Mouse (Mus musculus) cerebellum, adult 2 months (tissue): ENCODE data around the gene Pik3r1. TPM values are rescaled to one million over a fixed set of nuclear protein-coding genes. Genes with fewer than 3 reads are reported as not detected.

ENCODE experiments used
- DNase-seq, 2 experiments: peaks; one replicate each; pipeline ENCODE4 v3.0.0; 2021
- H3K27ac ChIP-seq: fragments of 200-500 bp; 2 replicates; pipeline ENCODE4 v1.5.1; 2012; ENCODE audit warnings: low read length, control low read depth, inconsistent platforms; ENCODE audit not compliant: insufficient read depth
- H3K27me3 ChIP-seq: fragments of 200-500 bp; 2 replicates; pipeline ENCODE4 v1.6.1; 2012; ENCODE audit warnings: inconsistent platforms, mild to moderate bottlenecking, low read length, moderate library complexity; ENCODE audit not compliant: control insufficient read depth, insufficient read depth
- H3K4me1 ChIP-seq: fragments of 200-500 bp; 2 replicates; pipeline ENCODE4 v1.6.1; 2011; ENCODE audit warnings: low read length; ENCODE audit not compliant: control insufficient read depth, insufficient read depth
- H3K4me3 ChIP-seq: fragments of 200-500 bp; replicated peaks from 2 replicates; pipeline ENCODE3; 2011; ENCODE audit warnings: mild to moderate bottlenecking, low read depth, low read length, control low read depth; ENCODE audit not compliant: insufficient read depth
- CTCF ChIP-seq: fragments of 200-500 bp; IDR thresholded peaks from 2 replicates; pipeline ENCODE4 v1.5.1; 2011; ENCODE audit warnings: low read depth, mild to moderate bottlenecking, control low read depth, low read length, moderate library complexity, borderline replicate concordance; ENCODE audit not compliant: insufficient read depth
- POLR2A ChIP-seq: fragments of 200-500 bp; IDR thresholded peaks from 2 replicates; pipeline ENCODE4 v1.6.1; 2011; ENCODE audit warnings: low read length, control low read depth, borderline replicate concordance; ENCODE audit not compliant: insufficient read depth
- WGBS: fragments of 180-500 bp; shearing (Covaris S2); methylation state at CpG from one replicate; pipeline ENCODE4 v1.1.7; 2018; 5-methylcytosine and 5-hydroxymethylcytosine counted together
- polyA plus RNA-seq: library from polyadenylated mRNA; depleted of rRNA; stranded (reverse); fragments of >200 nt; gene quantifications from 2 replicates; pipeline ENCODE4 v1.2.3, GENCODE M21; 2012

The Pik3r1 gene
- polyA plus RNA-seq, 1 experiment, result 44.9 TPM

DNA sequence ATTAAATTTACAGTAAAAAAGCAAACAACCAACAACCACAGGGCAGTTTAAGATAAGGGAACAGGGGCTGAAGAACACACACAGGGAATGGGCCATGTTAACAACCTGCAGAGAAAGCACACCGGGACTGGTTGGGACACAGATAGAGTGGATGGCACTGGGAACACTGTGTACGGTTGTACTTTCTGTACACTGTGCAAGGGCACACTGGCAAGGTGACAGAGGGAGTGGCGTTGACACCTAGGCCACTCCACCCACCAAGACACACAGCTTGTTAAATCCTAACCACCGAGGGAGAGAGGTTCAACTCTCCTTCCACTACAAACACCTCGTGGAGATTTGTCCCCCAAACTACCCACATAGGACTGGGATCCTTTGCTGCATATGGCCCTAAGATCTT, 70.1 kb downstream of the Pik3r1 start:
- 87% methylated on average over 5 of the region's 5 CpGs for WGBS
- Histone ChIP-seq H3K27ac (no peak overlapping the region), H3K4me1 (no peaks in the 10 kb centered on the region), H3K27me3 (no peaks in the 10 kb centered on the region), H3K4me3 (no peak overlapping the region)
- TF ChIP-seq POLR2A, result no peak
- TF ChIP-seq CTCF, result no peak
- DNase-seq, result no peak

DNA sequence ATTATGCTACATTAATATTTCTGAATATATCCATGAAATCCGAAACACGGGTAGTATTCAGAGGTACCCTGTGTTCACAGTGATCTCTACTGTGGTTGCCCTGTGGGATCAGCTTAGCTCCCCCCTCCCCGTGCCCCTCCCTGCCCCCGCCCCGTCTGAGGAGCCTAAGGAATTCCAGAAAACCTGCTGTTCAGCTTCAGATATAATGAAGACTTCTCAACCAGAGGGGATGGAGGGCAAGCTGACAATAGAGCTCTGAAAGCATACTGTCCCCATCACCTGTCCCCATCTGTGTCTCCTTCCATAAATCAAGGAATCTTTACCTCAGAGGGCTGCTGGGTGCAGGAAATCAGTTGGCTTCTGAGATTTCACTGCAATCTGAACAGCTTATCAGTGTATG, 70.6 kb downstream of the Pik3r1 start:
- no peak for TF ChIP-seq POLR2A
- no peak for TF ChIP-seq CTCF
- no peaks in the 10 kb centered on the region for H3K27me3 ChIP-seq
- no peak overlapping the region for H3K4me3 ChIP-seq
- no peaks in the 10 kb centered on the region for H3K4me1 ChIP-seq
- DNase-seq, result no peak
- WGBS, result 68% methylated on average over 5 of the region's 5 CpGs
- H3K27ac ChIP-seq, result no peak overlapping the region

DNA sequence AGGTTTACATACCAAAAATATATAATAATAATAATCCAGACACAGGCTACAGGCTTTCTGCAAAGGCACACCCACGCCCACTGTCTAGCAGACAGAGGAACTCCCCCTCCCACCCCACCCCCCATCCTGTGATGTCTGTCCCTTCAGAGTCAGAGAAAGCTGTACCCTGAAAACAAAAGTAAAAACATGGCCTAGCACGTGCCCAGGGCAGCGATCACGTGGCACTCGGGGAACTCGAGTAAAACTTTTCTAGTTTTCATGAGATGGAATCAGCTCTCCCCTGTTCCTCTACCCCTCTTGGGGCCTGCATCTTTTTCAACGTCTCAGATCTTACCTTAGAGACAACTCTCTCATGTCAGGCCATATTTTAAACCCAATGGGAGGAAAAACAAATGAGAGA, 71.2 kb downstream of the Pik3r1 start:
- DNase-seq, result no peak
- WGBS, result 77% methylated on average over 7 of the region's 7 CpGs
- H3K4me1 ChIP-seq, result no peaks in the 10 kb centered on the region
- H3K4me3 ChIP-seq, result no peak overlapping the region
- no peak for TF ChIP-seq CTCF
- TF ChIP-seq POLR2A, result no peak
- H3K27ac ChIP-seq, result no peak overlapping the region
- no peaks in the 10 kb centered on the region for H3K27me3 ChIP-seq

DNA sequence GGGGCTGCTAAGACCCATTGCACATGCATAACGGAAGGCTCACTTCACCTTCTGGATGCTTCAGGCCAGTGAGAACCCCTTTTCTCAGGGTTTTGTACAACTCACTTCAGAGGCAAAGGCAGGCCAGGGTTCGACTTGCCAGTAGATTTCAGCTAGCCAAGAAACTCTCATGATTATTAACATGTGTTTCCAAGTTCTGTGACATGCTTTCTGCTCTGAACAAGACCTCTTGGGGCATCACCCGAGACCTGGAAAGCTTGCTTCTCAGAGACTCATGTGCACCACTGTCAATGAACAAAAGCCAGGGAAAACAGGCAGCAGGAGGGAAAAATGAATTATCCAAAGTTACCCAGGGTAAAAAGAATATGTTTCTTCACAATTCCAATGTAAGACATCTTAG, 71.7 kb downstream of the Pik3r1 start:
- H3K27me3 ChIP-seq, result no peaks in the 10 kb centered on the region
- 40% methylated on average over 3 of the region's 3 CpGs for WGBS
- H3K27ac ChIP-seq, result no peak overlapping the region
- H3K4me1 ChIP-seq, result no peaks in the 10 kb centered on the region
- H3K4me3 ChIP-seq, result no peak overlapping the region
- TF ChIP-seq POLR2A, result no peak
- no peak for TF ChIP-seq CTCF
- DNase-seq, result peak in 1 of 2 experiments; percentile 27

DNA sequence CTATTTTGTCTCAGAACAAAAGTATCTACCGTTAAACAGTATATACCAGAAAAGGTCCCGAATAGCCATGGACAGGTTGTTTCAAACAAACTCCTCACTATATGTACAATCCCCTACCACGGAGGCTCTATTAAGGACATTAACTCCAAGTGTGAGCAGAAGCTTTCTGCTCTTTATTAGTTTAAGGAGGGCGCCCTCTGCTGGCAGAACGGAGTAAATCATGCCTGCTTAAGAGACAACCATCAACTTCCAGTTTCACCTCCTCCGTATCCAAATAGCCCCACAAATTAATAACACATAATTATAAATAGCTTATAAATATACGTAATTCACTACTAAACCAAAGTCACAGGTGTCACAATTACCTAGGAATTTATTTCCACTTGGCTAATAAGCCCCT, 72.1 kb downstream of the Pik3r1 start:
- peak; percentile 82 to 90 for DNase-seq
- Histone ChIP-seq H3K27me3 (no peaks in the 10 kb centered on the region), H3K27ac (no peak overlapping the region), H3K4me3 (no peak overlapping the region), H3K4me1 (no peaks in the 10 kb centered on the region)
- no peak for TF ChIP-seq POLR2A
- TF ChIP-seq CTCF, result peak; percentile 60; the same call in 1 of the 2 replicates
- WGBS, result 2% methylated on average over 7 of the region's 7 CpGs

DNA sequence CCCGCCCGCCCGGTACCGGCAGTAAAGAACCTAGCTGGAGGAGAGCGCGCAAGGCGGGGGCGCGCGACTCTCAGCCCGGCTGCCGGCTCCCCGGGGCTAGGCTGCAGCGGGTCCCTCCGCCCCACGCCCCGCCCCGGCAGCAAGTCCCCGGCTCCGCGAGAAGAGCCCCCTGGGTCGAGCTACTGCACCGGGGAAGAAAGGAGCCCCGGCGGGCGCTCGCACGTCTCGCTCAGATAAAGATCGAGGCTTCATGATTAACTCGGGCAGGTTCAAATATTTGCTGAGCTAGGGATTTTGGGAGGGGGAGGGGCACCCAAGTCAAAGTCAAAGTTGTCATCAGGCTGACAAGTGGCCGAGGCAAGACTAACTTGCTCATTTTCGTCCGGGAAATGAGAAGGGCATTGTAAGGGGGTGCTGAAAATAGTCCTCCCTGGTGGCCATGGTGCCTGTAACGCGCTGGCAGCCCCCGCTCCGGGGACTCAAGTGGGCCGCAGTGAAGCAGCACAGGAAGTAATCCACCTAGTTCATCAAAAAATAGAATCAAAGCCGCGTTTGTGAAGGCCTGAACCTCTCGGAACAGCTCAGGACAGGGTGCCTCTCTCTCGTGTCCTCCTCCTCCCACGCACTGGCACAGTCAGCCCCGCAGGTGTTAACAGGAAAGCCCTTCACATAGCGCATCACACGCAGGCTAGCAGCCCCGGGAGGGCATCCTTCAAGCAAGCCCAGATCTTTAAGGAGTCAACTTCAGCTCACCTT, 73.3 kb downstream of the Pik3r1 start:
- Histone ChIP-seq H3K27me3 (no peaks in the 10 kb centered on the region), H3K4me3 (peak overlapping the region; percentile 93), H3K4me1 (no peaks in the 10 kb centered on the region), H3K27ac (peak overlapping the region; percentile 99)
- TF ChIP-seq CTCF (no peak), POLR2A (no peak)
- under 1% methylated on average over 48 of the region's 48 CpGs for WGBS
- DNase-seq, result peak; percentile 75 to 78

DNA sequence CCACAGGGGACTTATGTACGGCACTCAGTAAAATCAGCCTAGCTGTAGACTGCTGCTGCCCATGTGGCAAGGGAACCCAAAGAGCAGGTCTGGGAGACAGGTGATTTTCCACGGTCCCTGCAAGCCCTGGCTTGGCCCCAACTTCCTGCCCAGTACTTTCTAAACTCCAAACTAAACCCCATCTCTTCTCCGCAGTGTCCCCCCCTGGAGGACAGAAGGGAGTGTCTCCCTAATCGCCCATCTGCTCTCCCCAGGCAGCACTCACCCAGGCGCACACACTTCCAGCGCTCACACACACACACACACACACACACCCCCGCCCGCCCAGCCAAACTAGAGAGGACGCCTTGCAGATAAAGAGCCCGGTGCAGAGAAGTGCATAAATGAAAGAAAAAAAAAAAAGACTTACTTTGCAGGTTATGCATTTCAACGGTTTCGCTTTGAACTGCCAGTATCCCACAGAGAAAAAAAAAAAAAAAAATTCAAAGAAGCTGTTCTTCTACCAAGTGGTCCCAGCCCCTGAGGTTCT, 74.0 kb downstream of the Pik3r1 start:
- Histone ChIP-seq H3K4me1 (no peaks in the 10 kb centered on the region), H3K27me3 (no peaks in the 10 kb centered on the region), H3K27ac (peak overlapping the region; percentile 99), H3K4me3 (peak overlapping the region; percentile 93)
- TF ChIP-seq POLR2A, result peak; percentile 54; the same call in 1 of the 2 replicates
- TF ChIP-seq CTCF, result no peak; the same call in 1 of the 2 replicates
- under 1% methylated on average over 12 of the region's 12 CpGs for WGBS
- DNase-seq, result peak; percentile 86 to 89

DNA sequence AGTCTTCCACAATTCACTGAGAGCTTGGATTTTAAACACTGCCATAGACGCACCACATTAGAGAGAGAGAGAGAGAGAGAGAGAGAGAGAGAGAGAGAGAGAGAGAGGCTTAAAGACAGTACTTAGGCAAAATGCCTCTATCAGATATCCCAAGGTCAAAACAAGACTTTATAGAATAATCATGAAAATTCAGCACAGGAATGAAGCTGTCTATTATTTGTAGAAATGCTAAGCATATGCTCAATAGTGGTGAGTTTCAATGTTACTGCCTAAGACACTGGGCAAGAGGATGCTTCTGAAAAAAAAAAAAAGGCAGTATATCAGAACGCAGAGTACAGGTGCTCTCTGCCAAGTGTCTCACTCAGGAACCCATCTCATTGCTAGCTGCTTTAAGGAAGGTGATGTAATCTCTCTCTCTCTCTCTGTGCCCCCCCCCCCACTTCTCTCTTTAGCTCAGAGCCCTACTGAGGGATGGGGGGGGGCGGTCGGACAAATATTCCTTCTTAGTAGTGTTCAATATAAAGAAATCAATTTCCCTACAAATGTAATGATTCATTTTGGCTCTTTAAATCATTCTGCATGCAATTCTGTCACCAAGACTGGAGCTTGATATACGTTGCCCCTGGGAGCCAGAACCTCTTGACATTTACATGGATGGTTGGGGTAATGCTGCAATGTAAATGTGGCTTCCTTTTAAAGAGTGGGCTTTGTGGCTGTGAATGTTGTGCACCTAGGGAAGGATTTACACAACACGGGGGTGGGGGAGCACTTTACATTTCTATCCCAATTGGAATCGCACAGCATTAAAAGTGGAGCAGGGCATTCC, 74.9 kb downstream of the Pik3r1 start:
- Histone ChIP-seq H3K27me3 (no peaks in the 10 kb centered on the region), H3K4me1 (no peaks in the 10 kb centered on the region), H3K4me3 (peak overlapping the region; percentile 93), H3K27ac (peak overlapping the region; percentile 99)
- WGBS, result 13% methylated on average over 7 of the region's 7 CpGs
- DNase-seq, result peak; percentile 56 to 77
- TF ChIP-seq CTCF (no peak), POLR2A (no peak)
